Mouse (Mus musculus): Measurements from ENCODE around the gene Xrcc5.

Xrcc5 gene

DNA sequence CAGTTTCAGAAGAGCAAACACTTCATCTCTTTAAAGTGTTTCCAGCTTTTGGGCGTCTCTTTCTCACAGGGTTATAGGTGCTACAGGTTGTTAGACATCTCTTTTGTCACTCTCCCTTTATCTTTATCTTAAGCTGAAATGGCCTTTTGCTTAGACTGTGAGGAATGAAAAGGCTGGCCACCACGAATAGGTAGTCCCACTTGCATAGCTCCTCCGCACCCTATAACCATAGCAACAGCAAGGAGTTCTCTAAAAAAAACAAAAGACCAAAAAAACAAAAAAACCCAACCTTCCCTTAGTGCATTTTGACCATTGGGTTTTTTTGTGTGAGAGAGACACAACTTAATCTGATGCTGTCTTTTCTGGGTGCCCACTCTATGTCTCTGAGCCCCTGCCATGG is 127.3 kb downstream of the Xrcc5 start:
- in situ Hi-C loops (cut with MboI, MseI), result no loop called here

DNA sequence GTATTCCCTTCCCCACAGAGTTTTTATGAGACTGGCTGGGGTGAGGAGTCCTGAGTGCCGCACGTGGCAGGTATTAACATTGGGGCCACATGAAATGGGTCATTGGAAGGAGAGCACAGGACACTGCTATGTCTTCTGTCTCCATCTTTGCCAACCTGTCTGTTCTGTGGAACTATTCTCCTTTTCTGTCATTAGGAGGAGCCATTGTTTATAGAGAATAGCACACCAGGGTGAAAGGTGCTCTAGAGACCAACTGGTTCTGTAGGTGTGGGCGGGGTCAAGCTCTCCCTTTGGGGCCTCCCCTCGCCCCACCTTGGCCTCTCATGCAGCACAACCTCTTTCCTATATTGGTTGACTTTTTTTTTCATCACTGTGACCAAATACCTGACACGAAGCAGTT is 129.7 kb downstream of the Xrcc5 start:
- in situ Hi-C loops (cut with MboI, MseI), result no loop called here

DNA sequence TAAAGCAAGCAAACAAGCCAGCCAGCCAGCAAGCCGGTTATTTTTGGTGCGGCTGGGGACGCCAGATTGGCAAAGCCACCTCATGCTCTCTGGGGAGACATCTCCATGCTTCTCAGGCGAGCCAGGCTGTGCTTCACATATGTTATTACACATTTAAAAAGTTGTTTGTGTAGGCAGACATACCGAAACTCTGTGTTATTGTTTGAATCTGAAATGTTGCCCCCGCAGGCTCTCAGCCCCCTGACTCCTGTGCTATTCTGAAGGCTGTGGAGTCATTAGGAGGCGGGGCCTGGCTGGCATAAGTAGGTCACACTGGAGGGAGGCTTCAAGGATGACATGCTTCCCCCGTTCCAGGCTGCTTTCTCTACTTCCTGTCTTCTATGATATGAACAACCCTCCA is 131.9 kb downstream of the Xrcc5 start:
- in situ Hi-C loops (cut with MboI, MseI), result no loop called here

DNA sequence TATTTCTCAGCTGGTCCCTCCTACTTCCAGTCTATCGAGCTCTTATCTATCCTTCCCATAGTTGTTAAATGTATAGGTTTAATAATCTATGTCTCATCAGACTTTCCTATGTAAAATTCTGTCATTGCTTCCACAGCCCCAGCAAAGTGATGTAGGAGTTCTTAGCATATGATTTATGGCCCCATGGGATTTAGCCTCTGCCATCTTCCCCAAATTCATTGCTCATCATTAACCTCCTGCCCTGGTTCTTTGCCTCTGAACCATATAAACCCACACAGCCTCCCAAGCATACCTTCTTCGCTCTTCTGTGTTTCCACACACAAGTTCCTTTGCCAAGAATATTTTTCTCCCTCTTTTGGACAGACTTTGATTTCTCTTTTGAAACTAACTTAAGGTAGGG is 135.5 kb downstream of the Xrcc5 start:
- in situ Hi-C loops (cut with MboI, MseI), result no loop called here
